Mouse (Mus musculus) heart, adult 2 months (tissue): ENCODE results near the gene Col6a4.

Experiments used
- CTCF ChIP-seq: fragments of 200-600 bp; IDR thresholded peaks from 2 replicates; pipeline ENCODE4 v1.8.1; 2022; ENCODE audit warnings: antibody characterized with exemption, mild to moderate bottlenecking, moderate library complexity
- EP300 ChIP-seq: fragments of 200-500 bp; IDR thresholded peaks from 2 replicates; pipeline ENCODE4 v1.6.1; 2011; ENCODE audit warnings: low read depth, low read length, control low read depth; ENCODE audit not compliant: insufficient read depth

GRCm38 (mm10) chr9:105978479-105978878 is 118.1 kb downstream of the Col6a4 start:
- TF ChIP-seq CTCF (no peak), EP300 (no peak)
